Mouse (Mus musculus) cortical plate, adult 2 months (tissue): ENCODE results near the gene Plppr3. TPM values are rescaled to one million over a fixed set of nuclear protein-coding genes. Genes with fewer than 3 reads are reported as not detected.
"Not testable (repeated sequence)": the region's sequence is repeated elsewhere in the genome, so short reads cannot be mapped to it uniquely, and the experiment has no call there.

Source experiments
- H3K27ac ChIP-seq: fragments of 200-500 bp; 2 replicates; pipeline ENCODE4 v1.5.1; 2012; ENCODE audit warnings: low read length, control low read depth, inconsistent platforms; ENCODE audit not compliant: insufficient read depth
- H3K4me1 ChIP-seq: fragments of 200-500 bp; 2 replicates; pipeline ENCODE4 v1.6.1; 2011; ENCODE audit warnings: low read length; ENCODE audit not compliant: control insufficient read depth, insufficient read depth
- H3K4me3 ChIP-seq: fragments of 200-500 bp; 2 replicates; pipeline ENCODE4 v1.5.1; 2011; ENCODE audit warnings: mild to moderate bottlenecking, low read length, control low read depth; ENCODE audit not compliant: insufficient read depth
- CTCF ChIP-seq: fragments of 200-500 bp; IDR thresholded peaks from 2 replicates; pipeline ENCODE4 v1.5.1; 2011; ENCODE audit warnings: mild to moderate bottlenecking, control low read depth, low read length; ENCODE audit not compliant: insufficient read depth; ENCODE audit errors: extremely low read depth
- POLR2A ChIP-seq: fragments of 200-500 bp; IDR thresholded peaks from 2 replicates; pipeline ENCODE4 v1.6.1; 2011; ENCODE audit warnings: mild to moderate bottlenecking, low read length, control low read depth; ENCODE audit not compliant: insufficient read depth; ENCODE audit errors: extremely low read depth
- polyA plus RNA-seq: library from polyadenylated mRNA; depleted of rRNA; stranded (reverse); fragments of >200 nt; gene quantifications from 2 replicates; pipeline ENCODE4 v1.2.3, GENCODE M21; 2012

Plppr3 gene
- polyA plus RNA-seq, 1 experiment, result 79.9 TPM

DNA sequence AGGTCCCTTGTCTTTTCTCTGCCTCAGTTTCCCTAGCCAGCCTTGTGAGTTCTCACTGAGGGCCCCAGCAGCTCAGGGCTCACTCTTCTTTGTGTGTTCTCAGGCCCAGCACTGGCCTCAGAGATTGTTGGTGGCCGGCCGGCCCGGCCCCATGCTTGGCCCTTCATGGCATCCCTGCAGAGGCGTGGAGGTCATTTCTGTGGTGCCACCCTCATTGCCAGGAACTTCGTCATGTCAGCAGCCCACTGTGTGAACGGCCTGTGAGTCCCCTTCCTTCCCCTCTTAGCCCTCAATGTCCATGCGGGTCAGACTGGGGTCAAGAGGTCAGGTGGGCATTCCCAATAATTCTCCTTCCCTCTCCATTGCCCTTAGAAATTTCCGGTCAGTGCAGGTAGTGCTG lies 12.2 kb upstream of the Plppr3 start:
- Histone ChIP-seq H3K4me1 (no peaks in the 10 kb centered on the region), H3K4me3 (no peak overlapping the region), H3K27ac (no peak overlapping the region)
- TF ChIP-seq CTCF (no peak), POLR2A (no peak)

- no peak within 1 kb of the TSS for H3K27ac ChIP-seq
- no peak for TF ChIP-seq POLR2A
- no peak for TF ChIP-seq CTCF
Observed at GRCm38 (mm10) chr10:79886054-79886453, 11.6 kb upstream of the Plppr3 start, which contains the start of gene Elane. Elane (plus strand) TSS chr10:79886247.

GRCm38 (mm10) chr10:79884938-79885337 lies 10.5 kb upstream of the Plppr3 start:
- not testable (repeated sequence) for H3K4me1 ChIP-seq, H3K4me3 ChIP-seq, H3K27ac ChIP-seq

More at GRCm38 (mm10) chr10:79886054-79886453, 11.6 kb upstream of the Plppr3 start, which contains the start of gene Elane:
- H3K4me1 ChIP-seq, result no peaks in the 10 kb centered on the region
- no peak within 1 kb of the TSS for H3K4me3 ChIP-seq

GRCm38 (mm10) chr10:79884446-79884845 lies 10.0 kb upstream of the Plppr3 start:
- no peak for TF ChIP-seq CTCF
- no peak for TF ChIP-seq POLR2A
- no peak overlapping the region for H3K27ac ChIP-seq

DNA sequence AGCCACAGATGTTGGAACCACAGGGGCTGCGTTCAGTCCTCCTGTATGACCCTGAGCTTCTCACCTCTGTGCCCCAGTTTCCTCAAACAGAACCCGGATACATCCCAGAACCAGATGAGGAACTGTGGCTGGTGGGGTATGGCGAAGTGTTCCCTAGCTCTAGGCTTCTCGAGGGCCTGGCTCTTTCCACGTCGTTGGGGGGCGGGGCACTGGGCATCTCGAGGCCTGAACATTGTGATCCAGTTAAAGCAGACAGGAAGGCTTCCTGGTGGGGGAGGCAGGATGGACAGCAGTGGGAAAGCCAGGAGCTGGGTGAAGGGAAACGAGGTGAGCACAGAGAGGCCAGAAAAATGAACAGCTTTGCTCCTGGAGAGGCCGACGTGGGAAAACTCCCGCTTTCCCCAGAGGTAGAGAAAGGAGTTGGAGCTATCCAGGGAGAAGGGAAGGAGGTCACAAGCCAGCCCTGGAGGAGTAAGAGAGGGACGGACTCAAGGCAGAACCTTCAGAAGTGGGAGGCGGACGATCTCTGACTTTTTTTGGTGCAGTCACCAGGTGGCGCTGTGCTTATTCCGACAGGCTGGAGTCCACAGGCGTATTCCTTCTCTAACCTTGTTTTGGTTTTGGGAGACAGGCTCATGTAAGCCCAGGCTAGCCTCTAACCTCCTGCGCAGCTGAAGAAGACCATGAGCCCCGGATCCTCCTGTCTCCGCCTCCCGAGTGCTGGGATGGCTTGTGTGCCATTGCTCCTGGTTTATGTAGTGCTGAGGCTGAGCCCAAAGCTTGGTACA lies 9.1 kb upstream of the Plppr3 start:
- peak; percentile 85 for TF ChIP-seq CTCF
- no peak for TF ChIP-seq POLR2A
- H3K4me3 ChIP-seq, result no peak overlapping the region
- H3K27ac ChIP-seq, result no peak overlapping the region
- no peaks in the 10 kb centered on the region for H3K4me1 ChIP-seq

More at GRCm38 (mm10) chr10:79884446-79884845, 10.0 kb upstream of the Plppr3 start:
- no peaks in the 10 kb centered on the region for H3K4me1 ChIP-seq
- H3K4me3 ChIP-seq, result no peak overlapping the region

GRCm38 (mm10) chr10:79881981-79882380 lies 7.5 kb upstream of the Plppr3 start:
- Histone ChIP-seq H3K4me1 (no peaks in the 10 kb centered on the region), H3K4me3 (no peak overlapping the region), H3K27ac (no peak overlapping the region)
- TF ChIP-seq POLR2A, result no peak
- TF ChIP-seq CTCF, result no peak

- no peak for TF ChIP-seq CTCF
- no peak for TF ChIP-seq POLR2A
- no peaks in the 10 kb centered on the region for H3K4me1 ChIP-seq
- H3K27ac ChIP-seq, result no peak overlapping the region
- H3K4me3 ChIP-seq, result no peak overlapping the region
Observed at GRCm38 (mm10) chr10:79880721-79881120, 6.3 kb upstream of the Plppr3 start.

GRCm38 (mm10) chr10:79879527-79879926 lies 5.1 kb upstream of the Plppr3 start:
- H3K27ac ChIP-seq, result no peak overlapping the region
- H3K4me3 ChIP-seq, result no peak overlapping the region
- TF ChIP-seq POLR2A (no peak), CTCF (no peak)
- no peaks in the 10 kb centered on the region for H3K4me1 ChIP-seq

DNA sequence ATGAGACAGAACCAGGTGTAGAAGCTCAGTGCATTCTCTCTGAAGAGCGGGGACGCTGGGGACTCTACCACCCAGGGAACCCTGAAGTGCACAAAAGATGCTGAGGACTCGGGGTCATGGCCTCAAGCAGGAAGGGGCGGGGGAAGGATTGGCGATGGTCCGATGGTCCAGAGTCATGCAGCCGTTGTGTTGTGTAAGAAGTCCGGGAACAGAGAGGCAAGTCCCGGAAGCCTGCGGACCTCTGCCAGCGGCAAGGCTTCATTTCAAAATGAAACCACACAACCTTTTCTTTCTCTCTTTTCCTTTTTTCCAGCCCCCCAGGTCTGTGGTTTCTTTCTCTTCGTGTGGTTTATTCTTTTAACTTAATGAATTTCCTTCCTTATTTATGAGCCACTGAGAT lies 3.3 kb upstream of the Plppr3 start:
- no peak overlapping the region for H3K4me3 ChIP-seq
- no peaks in the 10 kb centered on the region for H3K4me1 ChIP-seq
- TF ChIP-seq CTCF (no peak), POLR2A (no peak)

DNA sequence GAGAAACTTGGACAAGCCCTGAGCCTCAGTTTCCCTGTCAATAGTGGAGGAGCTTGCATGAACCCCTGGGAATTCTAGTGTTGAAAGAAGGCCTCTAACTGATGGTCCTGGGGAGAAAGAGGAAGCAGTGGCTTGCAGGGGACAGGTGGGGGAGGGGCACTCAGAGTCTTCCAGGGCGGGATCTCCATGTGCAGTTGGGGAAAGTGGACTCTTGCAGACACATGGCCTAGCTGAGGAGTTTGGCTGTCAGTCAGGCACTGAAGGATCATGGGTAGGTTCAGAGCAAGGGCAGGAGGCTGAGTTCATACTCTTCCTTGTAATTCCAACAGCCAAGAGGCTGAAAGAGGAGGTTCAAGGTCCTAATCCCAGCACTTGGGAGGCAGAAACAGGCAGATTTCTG lies 2.7 kb upstream of the Plppr3 start:
- TF ChIP-seq POLR2A (no peak), CTCF (no peak)
- no peak overlapping the region for H3K4me3 ChIP-seq
- no peak overlapping the region for H3K27ac ChIP-seq
- H3K4me1 ChIP-seq, result no peaks in the 10 kb centered on the region

More for the DNA sequence above, 3.3 kb upstream of the Plppr3 start:
- H3K27ac ChIP-seq, result no peak overlapping the region
